Mouse (Mus musculus): ENCODE results near the gene Ccdc78.

The Ccdc78 gene

GRCm38 (mm10) chr17:25833961-25834594, 47.7 kb downstream of the Ccdc78 start:
- DNase-seq (ENCODE audit: low read depth, low spot score), result no peak

- DNase-seq (ENCODE audit: low read depth, low spot score), result no peak
Observed at GRCm38 (mm10) chr17:25834595-25835222, 48.3 kb downstream of the Ccdc78 start.

DNA sequence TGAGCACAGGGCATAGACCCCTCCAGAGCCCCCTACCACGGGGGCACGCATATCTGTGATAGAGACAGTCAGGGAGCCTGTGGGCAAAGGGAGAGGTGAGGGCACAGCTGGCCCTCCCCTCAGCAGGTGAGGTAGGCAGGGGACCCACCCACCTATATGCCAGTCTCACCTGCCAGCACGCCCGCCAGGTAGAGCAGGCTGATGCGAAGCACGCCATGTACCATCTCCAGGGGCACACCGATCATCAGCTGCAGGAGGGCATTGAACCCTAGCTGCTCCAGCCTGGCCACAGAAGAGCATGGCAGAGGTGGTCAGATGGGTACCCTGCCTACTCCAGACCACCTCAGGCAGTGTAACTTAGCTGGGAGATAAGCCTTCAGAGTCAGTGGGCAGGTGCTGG, 48.9 kb downstream of the Ccdc78 start:
- DNase-seq (ENCODE audit: low read depth, low spot score), result no peak

GRCm38 (mm10) chr17:25835816-25836215, 49.4 kb downstream of the Ccdc78 start:
- DNase-seq (ENCODE audit: low read depth, low spot score), result no peak

DNA sequence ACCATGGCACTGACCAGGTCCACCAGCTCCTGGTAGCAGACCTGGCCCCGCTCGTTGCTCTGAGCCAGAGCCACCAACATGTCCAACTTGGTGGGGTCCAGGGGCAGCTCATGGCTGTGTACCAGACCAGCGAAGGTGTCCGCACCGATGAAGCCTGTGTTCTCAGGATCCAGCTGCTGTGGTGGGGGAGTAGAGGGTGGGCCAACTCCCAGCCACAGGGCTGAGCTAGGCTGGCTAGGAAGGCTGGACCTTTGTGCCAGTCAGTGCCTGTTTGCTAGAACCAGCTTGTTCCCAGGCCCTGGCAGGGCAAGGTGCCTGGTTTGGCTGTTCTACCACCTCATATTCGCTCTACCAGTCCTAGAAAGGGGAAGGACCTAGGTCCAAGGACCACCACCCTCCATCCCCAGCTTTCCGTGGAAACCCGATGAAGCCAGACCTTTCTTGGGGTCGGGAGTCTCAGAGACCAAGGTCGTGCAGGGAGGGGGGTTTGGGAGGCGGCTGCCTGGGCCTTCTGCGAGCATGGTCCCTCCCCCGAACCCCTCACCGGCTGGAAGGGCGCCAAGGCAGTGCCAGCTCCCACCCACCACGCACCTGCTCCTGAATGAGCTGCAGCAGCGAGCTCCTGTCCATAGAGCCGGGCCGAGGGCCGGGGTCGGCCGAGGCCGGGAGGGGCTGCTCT, 50.2 kb downstream of the Ccdc78 start:
- DNase-seq (ENCODE audit: low read depth, low spot score), result no peak

- DNase-seq (ENCODE audit: low read depth, low spot score), result peak; percentile 95
Observed at GRCm38 (mm10) chr17:25837076-25837410, 50.7 kb downstream of the Ccdc78 start, which contains the start of gene Rhbdl1. TSS of gene Rhbdl1 (minus strand) at chr17:25837295.

- DNase-seq (ENCODE audit: low read depth, low spot score), result no peak
Observed at GRCm38 (mm10) chr17:25837533-25837932, 51.2 kb downstream of the Ccdc78 start.

GRCm38 (mm10) chr17:25838904-25839303, 52.5 kb downstream of the Ccdc78 start:
- DNase-seq (ENCODE audit: low read depth, low spot score), result no peak

DNA sequence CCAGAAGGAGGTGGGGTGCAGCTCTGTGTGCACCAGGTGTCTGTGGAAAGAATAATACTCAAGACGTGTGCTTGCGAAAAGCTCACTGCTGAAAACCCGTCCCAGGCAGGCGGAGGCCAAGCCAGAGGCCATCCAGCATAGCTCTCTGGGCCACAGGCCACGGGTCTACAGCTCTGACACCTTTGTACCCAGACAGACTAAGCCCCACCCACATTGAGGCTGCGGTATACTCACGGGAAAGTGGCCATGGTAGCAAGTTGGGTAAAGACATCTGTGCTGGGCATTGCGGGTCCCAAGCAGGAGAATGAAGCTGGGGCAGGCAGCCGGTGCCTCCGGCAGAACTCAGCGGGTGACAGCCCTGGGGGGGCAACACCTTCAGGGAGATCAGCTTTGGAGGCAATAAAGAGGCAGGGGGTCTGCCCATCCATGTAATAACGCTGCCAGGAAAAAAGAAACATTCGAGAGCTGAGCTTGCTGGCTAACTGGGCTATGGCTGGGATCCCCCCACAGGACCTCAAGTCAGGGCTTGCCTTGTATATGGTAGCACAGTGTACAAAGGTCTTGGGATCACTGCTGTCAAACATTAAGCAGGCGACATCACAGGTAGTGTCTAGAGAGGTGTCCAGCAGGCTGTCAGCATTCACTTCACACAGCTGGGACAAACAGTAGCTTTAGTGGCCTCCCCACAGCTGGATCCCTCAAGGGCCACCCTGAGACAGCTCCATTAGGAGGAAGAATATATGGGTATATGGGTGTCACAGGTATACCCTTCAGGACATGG, 53.3 kb downstream of the Ccdc78 start:
- no peak for DNase-seq (ENCODE audit: low read depth, low spot score)

All from skeletal muscle tissue, adult 2 months (tissue).